Mouse (Mus musculus): ENCODE data around the gene Sumf1. TPM values are rescaled to one million over a fixed set of nuclear protein-coding genes. Genes with fewer than 3 reads are reported as not detected.

Gene Sumf1
- polyA plus RNA-seq, 1 experiment from 2014 or later, result 24.7 TPM

DNA sequence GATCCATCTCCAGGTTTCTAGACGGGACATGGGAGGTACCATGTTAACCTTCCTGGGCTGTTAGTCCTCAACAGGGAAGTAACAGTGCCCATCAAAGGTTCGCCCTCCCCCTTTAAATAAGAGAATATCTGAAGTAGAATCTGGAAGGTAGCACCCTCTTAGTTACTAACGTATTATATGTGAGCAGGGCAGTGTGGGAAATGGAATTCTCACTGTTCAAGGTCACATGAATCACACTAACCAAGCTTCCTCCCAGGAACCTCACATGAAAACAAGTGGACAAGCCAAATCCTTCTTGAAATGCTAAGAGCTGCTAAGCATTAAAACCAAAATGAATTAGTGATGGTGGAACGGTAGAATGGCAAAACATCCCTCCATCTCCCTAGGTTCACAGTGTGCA, 38.7 kb downstream of the Sumf1 start:
- Histone ChIP-seq H3K9me3 (replicated peaks) (no peaks in the 10 kb centered on the region), H3K4me2 (replicated peaks) (no peak overlapping the region), H3K4me3 (replicated peaks) (no peak overlapping the region), H3K36me3 (no peaks in the 10 kb centered on the region), H3K27me3 (no peaks in the 10 kb centered on the region), H3K27ac (replicated peaks) (no peak overlapping the region), H3K4me1 (no peaks in the 10 kb centered on the region), H3K9ac (no peak overlapping the region)
- no peak for ATAC-seq (ENCODE audit: insufficient number of reproducible peaks, low FRiP score, low TSS enrichment, low read depth)
- WGBS, result 90% methylated on average over 4 of the region's 4 CpGs

DNA sequence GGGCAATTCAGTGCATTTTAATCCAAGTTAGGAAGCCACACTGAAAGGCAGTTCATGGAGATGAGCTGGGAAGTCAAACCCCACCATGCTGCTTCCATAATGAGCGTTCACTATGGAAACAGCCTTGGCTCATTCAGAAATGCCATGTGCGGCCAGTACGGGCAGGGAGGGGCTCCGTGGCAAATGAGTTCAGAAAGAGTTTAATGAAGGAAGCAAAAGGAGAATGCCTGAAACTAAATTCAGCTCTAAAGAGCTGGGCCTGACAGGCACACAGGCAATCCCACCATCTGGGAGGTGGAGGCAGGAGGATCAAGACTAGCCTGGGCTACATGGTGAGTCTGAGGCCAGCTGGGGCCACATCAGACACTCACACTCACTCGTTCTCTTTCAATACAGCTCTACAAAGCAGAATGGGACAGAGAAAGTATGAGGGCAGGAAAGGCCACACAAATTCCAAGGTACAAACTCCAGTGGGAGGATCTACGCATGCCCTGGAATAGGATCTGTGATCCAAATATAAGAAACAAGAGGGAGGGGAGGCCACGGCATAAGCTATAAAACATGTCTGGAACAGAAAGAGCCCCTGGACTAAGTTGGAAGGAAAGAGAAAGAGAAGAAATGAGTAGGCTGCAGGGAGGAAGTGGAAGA, 39.3 kb downstream of the Sumf1 start:
- Histone ChIP-seq H3K4me3 (replicated peaks) (no peak overlapping the region), H3K9ac (no peak overlapping the region), H3K27ac (replicated peaks) (no peak overlapping the region), H3K36me3 (no peaks in the 10 kb centered on the region), H3K4me1 (no peaks in the 10 kb centered on the region), H3K4me2 (replicated peaks) (no peak overlapping the region), H3K27me3 (no peaks in the 10 kb centered on the region), H3K9me3 (replicated peaks) (no peaks in the 10 kb centered on the region)
- no peak for ATAC-seq (ENCODE audit: insufficient number of reproducible peaks, low FRiP score, low TSS enrichment, low read depth)
- 71% methylated on average over 7 of the region's 7 CpGs for WGBS

DNA sequence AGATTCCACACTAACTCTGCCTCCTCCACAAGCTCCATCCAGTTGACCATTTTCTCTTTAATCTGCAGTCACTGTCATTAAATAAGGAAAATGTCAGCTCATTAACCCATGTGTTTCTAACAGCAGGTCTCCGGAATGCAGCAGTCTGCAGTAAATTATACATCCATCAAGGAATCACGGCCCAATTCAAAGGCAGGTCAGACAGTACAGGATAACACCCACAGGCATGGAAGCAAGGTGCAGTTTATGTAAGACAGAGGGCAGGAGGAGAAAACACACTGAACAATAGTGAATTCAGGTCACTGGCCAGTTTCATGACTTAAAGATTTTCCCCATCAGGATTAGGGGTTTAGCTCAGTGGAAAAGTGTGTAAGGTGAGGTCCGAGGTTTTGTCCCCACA, 40.1 kb downstream of the Sumf1 start:
- Histone ChIP-seq H3K9ac (no peak overlapping the region), H3K4me3 (replicated peaks) (no peak overlapping the region), H3K4me2 (replicated peaks) (no peak overlapping the region), H3K9me3 (replicated peaks) (no peaks in the 10 kb centered on the region), H3K4me1 (no peaks in the 10 kb centered on the region), H3K27me3 (no peaks in the 10 kb centered on the region), H3K36me3 (no peaks in the 10 kb centered on the region), H3K27ac (replicated peaks) (no peak overlapping the region)
- WGBS, result 76% methylated on average over 3 of the region's 3 CpGs
- no peak for ATAC-seq (ENCODE audit: insufficient number of reproducible peaks, low FRiP score, low TSS enrichment, low read depth)

DNA sequence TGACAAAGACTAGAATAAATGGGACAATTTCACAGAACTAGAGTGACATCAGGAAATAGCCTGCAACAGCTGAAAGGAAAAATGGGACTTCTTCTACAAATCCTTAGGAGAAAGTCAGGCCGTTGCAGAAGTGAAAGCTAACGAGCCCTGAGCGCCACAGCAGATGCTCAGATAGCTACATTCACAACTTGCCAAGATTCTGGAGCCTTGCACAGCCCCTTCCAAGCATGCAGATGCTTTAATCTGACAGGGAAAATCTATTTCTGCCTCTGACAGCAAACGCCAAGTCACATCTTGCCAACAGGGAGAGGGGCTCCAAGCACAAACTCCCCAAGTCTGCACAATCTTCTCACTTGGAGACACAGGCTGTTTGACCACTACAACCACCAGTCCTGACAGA, 42.6 kb downstream of the Sumf1 start:
- Histone ChIP-seq H3K4me3 (replicated peaks) (no peak overlapping the region), H3K9ac (no peak overlapping the region), H3K4me2 (replicated peaks) (no peak overlapping the region), H3K27ac (replicated peaks) (no peak overlapping the region), H3K27me3 (no peaks in the 10 kb centered on the region), H3K36me3 (no peaks in the 10 kb centered on the region), H3K9me3 (replicated peaks) (no peaks in the 10 kb centered on the region), H3K4me1 (no peaks in the 10 kb centered on the region)
- no peak for ATAC-seq (ENCODE audit: insufficient number of reproducible peaks, low FRiP score, low TSS enrichment, low read depth)
- 49% methylated on average over 4 of the region's 4 CpGs for WGBS

DNA sequence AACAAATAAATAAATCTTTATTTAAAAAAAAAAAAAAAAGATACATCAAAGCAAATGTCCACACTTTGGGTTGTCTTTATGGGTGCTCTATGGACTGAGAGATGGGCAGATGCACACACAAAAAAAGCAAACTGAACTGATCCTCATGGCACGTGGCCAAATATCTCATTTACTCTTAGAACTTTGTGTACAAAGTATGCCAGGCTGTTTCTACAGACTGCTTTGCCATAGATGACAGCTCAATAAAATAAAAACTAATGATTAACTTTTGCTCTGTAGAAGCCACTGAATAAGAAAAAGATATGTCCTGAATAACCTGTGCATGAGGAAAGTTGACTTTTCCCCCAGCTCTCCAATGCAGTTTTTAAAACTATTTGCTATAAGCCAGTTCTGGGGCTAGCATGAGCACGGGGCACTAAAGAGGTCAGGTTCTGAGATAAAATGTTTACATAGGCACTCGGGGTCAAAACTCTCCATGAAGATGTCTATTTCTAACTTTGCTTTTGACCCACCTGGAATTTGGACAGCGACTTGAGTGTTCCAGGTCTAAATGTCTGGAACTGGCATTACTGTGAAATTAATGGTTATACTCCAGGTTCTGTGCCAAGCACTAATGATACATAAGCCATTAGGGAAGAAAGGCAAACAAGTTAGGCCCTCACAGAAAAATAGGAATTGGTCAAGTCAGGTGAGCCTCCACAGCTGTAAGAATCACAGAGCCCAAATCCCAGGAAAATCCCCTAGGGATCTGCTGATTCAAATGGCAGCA, 44.5 kb downstream of the Sumf1 start:
- Histone ChIP-seq H3K4me3 (replicated peaks) (no peak overlapping the region), H3K4me2 (replicated peaks) (no peak overlapping the region), H3K4me1 (no peaks in the 10 kb centered on the region), H3K36me3 (no peaks in the 10 kb centered on the region), H3K9ac (no peak overlapping the region), H3K9me3 (replicated peaks) (no peaks in the 10 kb centered on the region), H3K27me3 (no peaks in the 10 kb centered on the region), H3K27ac (replicated peaks) (no peak overlapping the region)
- ATAC-seq (ENCODE audit: insufficient number of reproducible peaks, low FRiP score, low TSS enrichment, low read depth), result no peak
- WGBS, result 90% methylated on average over 4 of the region's 4 CpGs

DNA sequence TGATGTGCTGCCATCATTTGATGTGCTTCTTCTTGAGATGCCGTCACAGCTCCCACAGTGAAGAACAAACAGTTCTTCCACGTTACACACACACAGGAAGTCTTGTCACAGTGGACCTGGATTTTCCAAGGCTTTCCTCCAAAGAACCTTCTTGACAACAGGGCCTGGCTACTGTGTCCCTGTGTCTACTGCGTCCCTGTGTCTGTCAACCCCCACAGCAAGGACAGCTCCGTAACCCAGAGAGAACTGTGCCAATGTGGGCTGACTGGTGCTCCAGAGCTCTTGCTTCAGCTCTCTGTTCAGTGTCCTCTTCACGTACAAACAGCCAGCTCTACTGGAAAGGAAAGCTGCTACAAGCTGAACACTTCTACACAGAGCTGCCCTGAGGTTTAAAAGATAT, 48.4 kb downstream of the Sumf1 start:
- 88% methylated on average over 5 of the region's 5 CpGs for WGBS
- H3K4me1 ChIP-seq, result no peaks in the 10 kb centered on the region
- H3K9ac ChIP-seq, result no peak overlapping the region
- no peak overlapping the region for H3K4me2 ChIP-seq (replicated peaks)
- no peak overlapping the region for H3K27ac ChIP-seq (replicated peaks)
- no peak overlapping the region for H3K4me3 ChIP-seq (replicated peaks)
- no peaks in the 10 kb centered on the region for H3K9me3 ChIP-seq (replicated peaks)
- H3K27me3 ChIP-seq, result no peaks in the 10 kb centered on the region
- no peaks in the 10 kb centered on the region for H3K36me3 ChIP-seq
- no peak for ATAC-seq (ENCODE audit: insufficient number of reproducible peaks, low FRiP score, low TSS enrichment, low read depth)

DNA sequence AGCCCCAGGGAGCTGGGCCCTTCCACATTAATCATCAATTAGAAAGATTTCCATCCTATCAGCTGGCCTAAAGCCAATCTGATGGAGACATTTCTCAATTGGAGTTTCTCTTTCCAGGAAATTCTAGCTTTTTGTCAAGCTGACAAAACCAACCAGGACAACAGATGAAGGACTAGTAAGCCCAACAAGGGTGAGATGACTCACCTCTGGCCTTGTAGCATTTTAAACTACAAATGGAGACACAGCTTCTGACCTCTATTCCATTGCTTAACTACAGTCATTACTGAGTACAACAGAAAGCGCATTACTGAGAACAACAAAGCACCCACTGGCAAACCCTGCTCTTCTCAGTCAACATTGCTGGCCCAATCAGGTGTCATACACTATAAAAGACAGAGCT, 49.1 kb downstream of the Sumf1 start:
- Histone ChIP-seq H3K9me3 (replicated peaks) (no peaks in the 10 kb centered on the region), H3K4me2 (replicated peaks) (no peak overlapping the region), H3K4me1 (no peaks in the 10 kb centered on the region), H3K27ac (replicated peaks) (no peak overlapping the region), H3K36me3 (no peaks in the 10 kb centered on the region), H3K4me3 (replicated peaks) (no peak overlapping the region), H3K9ac (no peak overlapping the region), H3K27me3 (no peaks in the 10 kb centered on the region)
- WGBS, result 92% methylated on average over 1 of the region's 1 CpGs
- no peak for ATAC-seq (ENCODE audit: insufficient number of reproducible peaks, low FRiP score, low TSS enrichment, low read depth)

DNA sequence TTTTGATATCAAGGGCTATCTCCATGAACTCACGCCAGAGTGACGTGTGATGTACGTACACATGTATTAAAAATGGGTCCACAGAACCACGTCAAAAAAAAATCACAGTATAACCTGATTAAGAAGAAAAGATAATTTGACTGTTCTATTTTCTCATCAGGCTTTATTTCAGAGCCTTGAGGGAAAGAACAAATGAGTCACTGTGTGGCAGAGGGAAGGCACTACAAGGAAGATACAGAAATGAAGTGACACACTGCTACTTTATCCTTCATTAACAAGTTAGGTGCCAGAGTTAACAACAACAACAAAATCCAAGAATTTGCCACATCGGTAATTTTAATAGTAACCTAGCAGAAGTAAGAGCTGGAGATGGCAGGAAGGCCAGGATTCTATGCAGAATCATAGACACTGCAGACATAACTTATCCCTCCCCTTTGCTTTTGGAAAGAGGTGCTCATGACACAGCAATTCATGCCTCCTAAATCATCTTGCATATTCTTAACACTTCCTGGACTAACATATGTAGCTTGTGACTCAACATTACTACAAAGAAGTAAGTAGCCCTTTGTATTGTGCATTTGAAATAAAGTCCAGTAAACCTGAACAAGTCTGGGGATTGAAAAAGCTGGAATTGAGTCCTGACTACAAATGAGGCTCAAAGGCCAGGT, 53.0 kb downstream of the Sumf1 start:
- H3K4me1 ChIP-seq, result no peaks in the 10 kb centered on the region
- no peaks in the 10 kb centered on the region for H3K36me3 ChIP-seq
- H3K27ac ChIP-seq (replicated peaks), result no peak overlapping the region
- H3K9me3 ChIP-seq (replicated peaks), result no peaks in the 10 kb centered on the region
- WGBS, result 93% methylated on average over 5 of the region's 5 CpGs
- H3K4me3 ChIP-seq (replicated peaks), result no peak overlapping the region
- H3K9ac ChIP-seq, result no peak overlapping the region
- ATAC-seq (ENCODE audit: insufficient number of reproducible peaks, low FRiP score, low TSS enrichment, low read depth), result no peak
- no peak overlapping the region for H3K4me2 ChIP-seq (replicated peaks)
- H3K27me3 ChIP-seq, result no peaks in the 10 kb centered on the region

DNA sequence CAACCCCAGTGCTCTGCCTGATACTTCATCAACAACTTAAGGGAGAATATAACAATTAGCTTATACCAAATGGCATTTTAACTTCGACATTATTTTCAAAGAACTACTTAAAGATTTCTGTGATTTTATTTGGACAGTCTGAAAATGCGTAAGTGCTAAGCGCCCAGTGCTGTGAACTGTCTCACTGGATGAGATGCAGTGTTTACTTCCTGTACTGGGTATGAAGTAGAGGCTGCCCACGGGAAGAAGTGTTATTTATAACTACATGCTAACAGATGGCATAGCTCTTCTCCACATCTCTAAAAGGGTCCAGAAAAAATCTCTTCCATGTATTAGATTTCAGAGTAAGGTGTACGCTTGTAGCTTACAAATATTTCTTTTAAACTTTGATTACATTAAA, 54.7 kb downstream of the Sumf1 start:
- no peaks in the 10 kb centered on the region for H3K4me1 ChIP-seq
- no peaks in the 10 kb centered on the region for H3K9me3 ChIP-seq (replicated peaks)
- no peak overlapping the region for H3K27ac ChIP-seq (replicated peaks)
- H3K9ac ChIP-seq, result no peak overlapping the region
- no peak overlapping the region for H3K4me3 ChIP-seq (replicated peaks)
- no peak for ATAC-seq (ENCODE audit: insufficient number of reproducible peaks, low FRiP score, low TSS enrichment, low read depth)
- no peaks in the 10 kb centered on the region for H3K27me3 ChIP-seq
- 82% methylated on average over 5 of the region's 5 CpGs for WGBS
- no peaks in the 10 kb centered on the region for H3K36me3 ChIP-seq
- no peak overlapping the region for H3K4me2 ChIP-seq (replicated peaks)

DNA sequence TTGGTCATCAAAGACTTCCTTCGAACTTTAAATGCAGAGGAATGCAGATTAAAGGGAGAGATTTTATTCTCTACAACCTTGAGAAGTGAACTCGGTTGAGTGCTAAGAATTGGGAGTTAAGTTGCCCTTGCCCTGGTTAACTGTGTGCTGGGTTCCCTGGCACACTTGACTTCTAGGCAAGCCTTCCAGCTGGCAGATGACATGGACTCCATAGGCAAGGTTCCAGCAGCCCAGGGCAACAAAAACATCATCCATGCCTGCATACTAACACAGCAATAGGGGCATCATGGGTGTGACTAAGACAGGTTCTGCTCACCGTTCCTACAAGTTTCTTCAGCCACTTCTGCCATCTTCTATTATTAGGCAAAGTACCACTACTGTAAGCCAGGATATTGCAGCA, 58.8 kb downstream of the Sumf1 start:
- Histone ChIP-seq H3K4me1 (no peaks in the 10 kb centered on the region), H3K9ac (no peak overlapping the region), H3K36me3 (no peaks in the 10 kb centered on the region), H3K27me3 (no peaks in the 10 kb centered on the region), H3K9me3 (replicated peaks) (no peaks in the 10 kb centered on the region), H3K27ac (replicated peaks) (no peak overlapping the region), H3K4me2 (replicated peaks) (no peak overlapping the region), H3K4me3 (replicated peaks) (no peak overlapping the region)
- WGBS, result 78% methylated on average over 3 of the region's 3 CpGs
- ATAC-seq (ENCODE audit: insufficient number of reproducible peaks, low FRiP score, low TSS enrichment, low read depth), result no peak

DNA sequence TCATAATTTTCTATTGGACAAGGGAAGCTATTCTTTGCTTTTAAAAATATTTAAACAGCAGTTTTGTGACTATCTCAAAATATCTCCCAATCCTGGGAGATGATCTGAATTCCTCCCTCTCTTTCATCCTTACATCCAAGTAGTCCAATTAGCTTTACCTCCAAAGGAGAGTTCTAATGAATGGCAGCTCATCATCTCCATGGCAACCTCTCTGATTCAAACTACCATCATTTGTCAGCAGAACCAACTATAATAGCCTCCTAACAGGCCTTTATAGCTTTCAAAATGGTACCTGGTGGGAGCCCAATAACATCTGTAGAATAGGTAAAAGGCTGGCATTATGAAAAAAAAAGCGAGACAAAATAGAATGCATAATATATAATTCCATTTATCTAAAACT, 59.9 kb downstream of the Sumf1 start:
- 97% methylated on average over 1 of the region's 1 CpGs for WGBS
- Histone ChIP-seq H3K4me2 (replicated peaks) (no peak overlapping the region), H3K36me3 (no peaks in the 10 kb centered on the region), H3K4me3 (replicated peaks) (no peak overlapping the region), H3K9ac (no peak overlapping the region), H3K9me3 (replicated peaks) (no peaks in the 10 kb centered on the region), H3K27me3 (no peaks in the 10 kb centered on the region), H3K27ac (replicated peaks) (no peak overlapping the region), H3K4me1 (no peaks in the 10 kb centered on the region)
- ATAC-seq (ENCODE audit: insufficient number of reproducible peaks, low FRiP score, low TSS enrichment, low read depth), result no peak
